Mouse (Mus musculus): ENCODE results near the gene Slc26a1. TPM values are rescaled to one million over a fixed set of nuclear protein-coding genes. Genes with fewer than 3 reads are reported as not detected.

Gene Slc26a1
- polyA plus RNA-seq, 1 experiment from 2014 or later: 33.4 TPM

GRCm38 (mm10) chr5:108655891-108656650, 19.3 kb downstream of the Slc26a1 start:
- DNase-seq (peak; percentile 10), ATAC-seq (no peak)
- H3K4me1 ChIP-seq (ENCODE audit: insufficient read depth): peaks cover 17% of the 10 kb centered on the region
- no peak overlapping the region for H3K4me3 ChIP-seq (ENCODE audit: low read depth, low read length)
- no peak overlapping the region for H3K27ac ChIP-seq (ENCODE audit: low read depth)
- peaks cover 46% of the 10 kb centered on the region for H3K36me3 ChIP-seq (replicated peaks; ENCODE audit: insufficient read depth, low read length)
- no peak overlapping the region for H3K4me2 ChIP-seq (ENCODE audit: low read depth, low read length)
- TF ChIP-seq EP300 (IDR thresholded peaks at IDR 0.05; ENCODE audit: low read depth): no peak
- no peak for TF ChIP-seq CTCF (IDR thresholded peaks at IDR 0.05; ENCODE audit: low read depth)
- WGBS (ENCODE audit: insufficient replicate concordance): 86% methylated on average over 15 of the region's 15 CpGs
- no peak overlapping the region for H3K9ac ChIP-seq (replicated peaks)
- H3K9me3 ChIP-seq (ENCODE audit: low read length): no peaks in the 10 kb centered on the region
- no peaks in the 10 kb centered on the region for H3K27me3 ChIP-seq (ENCODE audit: insufficient read depth, low read length)

- TF ChIP-seq EP300 (IDR thresholded peaks at IDR 0.05; ENCODE audit: low read depth) (no peak), CTCF (IDR thresholded peaks at IDR 0.05; ENCODE audit: low read depth) (no peak)
Observed at GRCm38 (mm10) chr5:108655381-108655780, 20.0 kb downstream of the Slc26a1 start.

GRCm38 (mm10) chr5:108654444-108654990, 20.9 kb downstream of the Slc26a1 start:
- DNase-seq (no peak), ATAC-seq (no peak)
- TF ChIP-seq EP300 (IDR thresholded peaks at IDR 0.05; ENCODE audit: low read depth) (no peak), CTCF (IDR thresholded peaks at IDR 0.05; ENCODE audit: low read depth) (no peak)
- Histone ChIP-seq H3K9me3 (ENCODE audit: low read length) (no peaks in the 10 kb centered on the region), H3K27me3 (ENCODE audit: insufficient read depth, low read length) (no peaks in the 10 kb centered on the region), H3K27ac (ENCODE audit: low read depth) (no peak overlapping the region), H3K36me3 (replicated peaks; ENCODE audit: insufficient read depth, low read length) (peaks cover 46% of the 10 kb centered on the region), H3K4me2 (ENCODE audit: low read depth, low read length) (no peak overlapping the region), H3K9ac (replicated peaks) (no peak overlapping the region), H3K4me3 (ENCODE audit: low read depth, low read length) (no peak overlapping the region), H3K4me1 (ENCODE audit: insufficient read depth) (peaks cover 5% of the 10 kb centered on the region)
- WGBS (ENCODE audit: insufficient replicate concordance): 80% methylated on average over 10 of the region's 10 CpGs

More at GRCm38 (mm10) chr5:108655381-108655780, 20.0 kb downstream of the Slc26a1 start:
- Histone ChIP-seq H3K36me3 (replicated peaks; ENCODE audit: insufficient read depth, low read length) (peaks cover 46% of the 10 kb centered on the region), H3K27me3 (ENCODE audit: insufficient read depth, low read length) (no peaks in the 10 kb centered on the region), H3K4me3 (ENCODE audit: low read depth, low read length) (no peak overlapping the region), H3K9ac (replicated peaks) (no peak overlapping the region), H3K27ac (ENCODE audit: low read depth) (no peak overlapping the region), H3K4me2 (ENCODE audit: low read depth, low read length) (no peak overlapping the region), H3K9me3 (ENCODE audit: low read length) (no peaks in the 10 kb centered on the region), H3K4me1 (ENCODE audit: insufficient read depth) (peaks cover 13% of the 10 kb centered on the region)
- 90% methylated on average over 9 of the region's 9 CpGs for WGBS (ENCODE audit: insufficient replicate concordance)
- DNase-seq: no peak
- no peak for ATAC-seq

DNA sequence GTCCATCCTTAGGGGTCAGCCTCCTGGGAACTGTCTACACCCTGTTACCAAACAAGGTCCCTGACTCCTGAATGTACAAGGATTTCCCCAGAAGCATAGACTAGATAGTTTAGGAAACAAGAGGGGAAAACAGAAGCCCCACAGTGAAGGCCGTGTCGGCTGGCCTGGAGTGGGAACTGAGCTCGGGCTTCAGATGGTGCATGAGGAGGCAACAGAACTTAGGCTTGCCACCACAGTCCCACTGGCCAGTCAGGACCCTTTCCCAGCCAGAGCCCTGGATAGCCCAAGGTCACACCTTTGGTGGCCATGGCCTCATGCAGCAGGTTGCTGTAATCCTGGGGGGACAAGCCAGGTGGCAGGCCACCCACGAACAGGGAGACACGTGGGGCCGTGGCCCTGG, 22.0 kb downstream of the Slc26a1 start:
- TF ChIP-seq CTCF (IDR thresholded peaks at IDR 0.05; ENCODE audit: low read depth) (no peak), EP300 (IDR thresholded peaks at IDR 0.05; ENCODE audit: low read depth) (no peak)
- Histone ChIP-seq H3K4me3 (ENCODE audit: low read depth, low read length) (no peak overlapping the region), H3K4me2 (ENCODE audit: low read depth, low read length) (no peak overlapping the region), H3K27ac (ENCODE audit: low read depth) (no peak overlapping the region), H3K9ac (replicated peaks) (no peak overlapping the region), H3K9me3 (ENCODE audit: low read length) (no peaks in the 10 kb centered on the region), H3K4me1 (ENCODE audit: insufficient read depth) (no peaks in the 10 kb centered on the region), H3K36me3 (replicated peaks; ENCODE audit: insufficient read depth, low read length) (peaks cover 57% of the 10 kb centered on the region), H3K27me3 (ENCODE audit: insufficient read depth, low read length) (no peaks in the 10 kb centered on the region)
- no peak for ATAC-seq
- WGBS (ENCODE audit: insufficient replicate concordance): 80% methylated on average over 6 of the region's 6 CpGs
- DNase-seq: no peak

- H3K4me3 ChIP-seq (ENCODE audit: low read depth, low read length): no peak overlapping the region
- no peaks in the 10 kb centered on the region for H3K9me3 ChIP-seq (ENCODE audit: low read length)
- peaks cover 62% of the 10 kb centered on the region for H3K36me3 ChIP-seq (replicated peaks; ENCODE audit: insufficient read depth, low read length)
- WGBS (ENCODE audit: insufficient replicate concordance): 50% methylated on average over 1 of the region's 1 CpGs
- no peak overlapping the region for H3K4me2 ChIP-seq (ENCODE audit: low read depth, low read length)
- no peaks in the 10 kb centered on the region for H3K27me3 ChIP-seq (ENCODE audit: insufficient read depth, low read length)
- TF ChIP-seq EP300 (IDR thresholded peaks at IDR 0.05; ENCODE audit: low read depth) (no peak), CTCF (IDR thresholded peaks at IDR 0.05; ENCODE audit: low read depth) (peak; percentile 84)
- ATAC-seq (peak; percentile 78), DNase-seq (peak; percentile 54)
- no peaks in the 10 kb centered on the region for H3K4me1 ChIP-seq (ENCODE audit: insufficient read depth)
- H3K9ac ChIP-seq (replicated peaks): no peak overlapping the region
- no peak overlapping the region for H3K27ac ChIP-seq (ENCODE audit: low read depth)
Observed at GRCm38 (mm10) chr5:108651823-108652222, 23.5 kb downstream of the Slc26a1 start.

GRCm38 (mm10) chr5:108651136-108651720, 24.1 kb downstream of the Slc26a1 start:
- ATAC-seq (no peak), DNase-seq (no peak)
- 74% methylated on average over 5 of the region's 5 CpGs for WGBS (ENCODE audit: insufficient replicate concordance)
- Histone ChIP-seq H3K27ac (ENCODE audit: low read depth) (no peak overlapping the region), H3K36me3 (replicated peaks; ENCODE audit: insufficient read depth, low read length) (peaks cover 66% of the 10 kb centered on the region), H3K4me1 (ENCODE audit: insufficient read depth) (no peaks in the 10 kb centered on the region), H3K27me3 (ENCODE audit: insufficient read depth, low read length) (no peaks in the 10 kb centered on the region), H3K9ac (replicated peaks) (no peak overlapping the region), H3K9me3 (ENCODE audit: low read length) (no peaks in the 10 kb centered on the region), H3K4me3 (ENCODE audit: low read depth, low read length) (no peak overlapping the region), H3K4me2 (ENCODE audit: low read depth, low read length) (no peak overlapping the region)
- TF ChIP-seq CTCF (IDR thresholded peaks at IDR 0.05; ENCODE audit: low read depth): no peak
- TF ChIP-seq EP300 (IDR thresholded peaks at IDR 0.05; ENCODE audit: low read depth): no peak

Measured in liver, postnatal 0 days (tissue).